Mouse (Mus musculus) lung, adult 2 months (tissue): ENCODE measurements around the gene Vmn1r19. TPM values are rescaled to one million over a fixed set of nuclear protein-coding genes. Genes with fewer than 3 reads are reported as not detected.
"Not testable (repeated sequence)": the region's sequence is repeated elsewhere in the genome, so short reads cannot be mapped to it uniquely, and the experiment has no call there.

Experiments
- DNase-seq: peaks from one replicate; pipeline ENCODE4 v3.0.0; 2022
- H3K4me1 ChIP-seq: fragments of 200-500 bp; 2 replicates; pipeline ENCODE4 v1.6.1; 2011; ENCODE audit warnings: low read length; ENCODE audit not compliant: control insufficient read depth, insufficient read depth
- H3K4me3 ChIP-seq: fragments of 200-500 bp; replicated peaks from 2 replicates; pipeline ENCODE3; 2011; ENCODE audit warnings: low read depth, mild to moderate bottlenecking, control low read depth, low read length; ENCODE audit errors: extremely low read depth
- CTCF ChIP-seq: fragments of 200-500 bp; IDR thresholded peaks from 2 replicates; pipeline ENCODE4 v1.5.1; 2011; ENCODE audit warnings: mild to moderate bottlenecking, low read length, control low read depth; ENCODE audit not compliant: insufficient read depth
- POLR2A ChIP-seq: fragments of 200-500 bp; IDR thresholded peaks from 2 replicates; pipeline ENCODE4 v1.6.1; 2011; ENCODE audit warnings: low read depth, mild to moderate bottlenecking, control low read depth, low read length, borderline replicate concordance; ENCODE audit errors: extremely low read depth
- WGBS: fragments of 180-500 bp; shearing (Covaris S2); methylation state at CpG from one replicate; pipeline ENCODE4 v1.1.7; 2018; 5-methylcytosine and 5-hydroxymethylcytosine counted together
- polyA plus RNA-seq: library from polyadenylated mRNA; depleted of rRNA; stranded (reverse); fragments of >200 nt; gene quantifications from 2 replicates; pipeline ENCODE4 v1.2.3, GENCODE M21; 2012; rRNA removed

The Vmn1r19 gene
- not detected in 2 replicates for polyA plus RNA-seq

- 51% methylated on average over 3 of the region's 3 CpGs for WGBS
- DNase-seq, H3K4me1 ChIP-seq, H3K4me3 ChIP-seq: not testable (repeated sequence)
Measured at GRCm38 (mm10) chr6:57403480-57403879, at the start of gene Vmn1r19. Gene Vmn1r19, plus strand, starts transcription at chr6:57403780.

DNA sequence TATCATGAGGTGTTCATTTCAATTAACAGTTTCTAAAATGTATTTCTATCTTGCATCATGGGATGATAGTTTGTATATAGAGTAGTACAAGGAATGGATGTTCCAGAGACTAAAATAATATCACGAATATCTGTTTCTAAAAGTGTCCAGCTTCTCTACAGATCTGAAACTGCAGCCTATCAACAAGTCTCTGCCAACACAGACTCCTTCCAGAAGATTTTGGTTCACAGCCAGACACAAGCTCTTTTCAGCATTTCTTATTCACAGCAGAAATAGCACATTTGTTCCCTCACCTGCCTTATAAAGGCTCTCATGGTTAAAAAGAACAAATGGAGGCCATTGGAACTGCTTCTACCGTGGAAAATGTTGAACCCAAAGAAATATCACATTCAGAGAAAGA, 46.7 kb upstream of the Vmn1r19 start:
- Histone ChIP-seq H3K4me1 (no peaks in the 10 kb centered on the region), H3K4me3 (no peak overlapping the region)
- no peak for DNase-seq
- TF ChIP-seq CTCF (no peak), POLR2A (no peak)
- 51% methylated on average over 2 of the region's 2 CpGs for WGBS

GRCm38 (mm10) chr6:57363627-57364026, 40.0 kb upstream of the Vmn1r19 start, which contains the start of gene Vmn1r17:
Gene Vmn1r17, minus strand, starts transcription at chr6:57363727.
- H3K4me3 ChIP-seq, result no peak within 1 kb of the TSS
- WGBS, result 85% methylated on average over 1 of the region's 1 CpGs
- TF ChIP-seq POLR2A (no peak), CTCF (no peak)
- no peaks in the 10 kb centered on the region for H3K4me1 ChIP-seq
- DNase-seq, result no peak

GRCm38 (mm10) chr6:57365866-57366265, 37.7 kb upstream of the Vmn1r19 start:
- WGBS, result 88% methylated on average over 1 of the region's 1 CpGs
- not testable (repeated sequence) for H3K4me3 ChIP-seq, DNase-seq, H3K4me1 ChIP-seq

DNA sequence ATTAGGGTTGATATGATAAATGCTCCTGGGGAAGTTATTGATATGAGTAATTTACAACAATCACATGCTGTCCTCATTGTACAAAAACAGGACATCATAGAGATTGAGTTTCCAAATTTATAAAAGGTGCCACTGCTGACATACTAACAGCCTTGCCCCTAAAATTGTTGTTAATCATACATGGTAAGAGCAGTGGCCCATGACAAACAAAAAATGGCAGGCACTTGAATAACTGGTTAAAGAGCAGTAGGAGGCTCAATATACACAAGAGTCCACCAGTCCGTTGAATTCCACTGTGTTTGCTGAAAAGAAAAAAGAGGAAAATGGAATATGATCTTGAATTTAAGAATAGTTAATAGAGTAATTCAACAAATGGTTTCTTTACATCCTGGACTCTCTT, 36.1 kb upstream of the Vmn1r19 start:
- no peak for DNase-seq
- 86% methylated on average over 1 of the region's 1 CpGs for WGBS
- Histone ChIP-seq H3K4me1 (no peaks in the 10 kb centered on the region), H3K4me3 (no peak overlapping the region)
- TF ChIP-seq CTCF (no peak), POLR2A (no peak)

GRCm38 (mm10) chr6:57395683-57396082, 7.9 kb upstream of the Vmn1r19 start, which contains the start of gene Vmn1r18:
Gene Vmn1r18, minus strand, starts transcription at chr6:57395783.
- Histone ChIP-seq H3K4me1 (no peaks in the 10 kb centered on the region), H3K4me3 (no peak within 1 kb of the TSS)
- DNase-seq, result no peak
- TF ChIP-seq POLR2A (no peak), CTCF (no peak)

DNA sequence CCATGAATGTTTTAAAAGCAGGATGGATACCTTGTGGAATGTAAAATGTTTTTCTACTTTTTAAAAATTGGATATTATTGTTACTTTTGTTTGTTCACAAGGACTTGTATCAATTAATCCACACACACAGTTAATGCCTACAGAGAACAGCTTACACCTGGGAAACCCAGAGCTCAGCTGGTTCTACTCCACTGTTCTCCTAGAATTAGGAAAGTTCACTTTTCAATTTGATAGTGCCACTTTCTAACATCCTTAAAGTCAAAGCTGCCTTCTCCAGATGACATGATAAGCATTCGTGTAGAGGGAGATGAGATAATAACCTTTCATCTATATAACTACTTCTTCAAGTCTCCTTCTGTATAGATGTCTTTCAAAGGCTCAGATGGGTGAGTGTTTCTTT, 25.1 kb downstream of the Vmn1r19 start, which contains the start of gene Vmn1r20:
Gene Vmn1r20 (plus strand): TSS at position 301 of the 400 bp plus-strand sequence.
- no peak for TF ChIP-seq POLR2A
- TF ChIP-seq CTCF, result no peak
- WGBS, result 48% methylated on average over 1 of the region's 1 CpGs
- no peak within 1 kb of the TSS for H3K4me3 ChIP-seq
- no peaks in the 10 kb centered on the region for H3K4me1 ChIP-seq
- no peak for DNase-seq

- 76% methylated on average over 1 of the region's 1 CpGs for WGBS
Measured at GRCm38 (mm10) chr6:57431196-57431595, 27.6 kb downstream of the Vmn1r19 start.

More at GRCm38 (mm10) chr6:57431196-57431595, 27.6 kb downstream of the Vmn1r19 start:
- TF ChIP-seq CTCF (no peak), POLR2A (no peak)
- no peak for DNase-seq
- H3K4me1 ChIP-seq, result no peaks in the 10 kb centered on the region
- no peak overlapping the region for H3K4me3 ChIP-seq

Other genes with a start within 250 kb of the Vmn1r19 start
- not detected in 2 replicates for gene Vmn1r12, start 246.9 kb upstream of the Vmn1r19 start, polyA plus RNA-seq
- not detected in 2 replicates for gene Vmn1r13, start 200.5 kb upstream of the Vmn1r19 start, polyA plus RNA-seq
- not detected in 2 replicates for gene Vmn1r14, start 172.1 kb upstream of the Vmn1r19 start, polyA plus RNA-seq
- not detected in 2 replicates for gene Vmn1r15, start 145.8 kb upstream of the Vmn1r19 start, polyA plus RNA-seq
- gene Vmn1r16, start 74.3 kb upstream of the Vmn1r19 start, polyA plus RNA-seq, result not detected in 2 replicates
- not detected in 2 replicates for gene Vmn1r17, start 40.1 kb upstream of the Vmn1r19 start, polyA plus RNA-seq
- gene Vmn1r18, start 8.0 kb upstream of the Vmn1r19 start, polyA plus RNA-seq, result not detected in 2 replicates
- gene Vmn1r20, start 25.1 kb downstream of the Vmn1r19 start, polyA plus RNA-seq, result not detected in 2 replicates
- 1.5 and 2.9 TPM in 2 replicates for gene Ppm1k, start 131.7 kb downstream of the Vmn1r19 start, polyA plus RNA-seq
- 9.9 and 11.6 TPM in 2 replicates for gene Herc6, start 177.2 kb downstream of the Vmn1r19 start, polyA plus RNA-seq